Comparison of ENCODE assay signal across 8 mouse cellular contexts in the genomic region with DNA sequence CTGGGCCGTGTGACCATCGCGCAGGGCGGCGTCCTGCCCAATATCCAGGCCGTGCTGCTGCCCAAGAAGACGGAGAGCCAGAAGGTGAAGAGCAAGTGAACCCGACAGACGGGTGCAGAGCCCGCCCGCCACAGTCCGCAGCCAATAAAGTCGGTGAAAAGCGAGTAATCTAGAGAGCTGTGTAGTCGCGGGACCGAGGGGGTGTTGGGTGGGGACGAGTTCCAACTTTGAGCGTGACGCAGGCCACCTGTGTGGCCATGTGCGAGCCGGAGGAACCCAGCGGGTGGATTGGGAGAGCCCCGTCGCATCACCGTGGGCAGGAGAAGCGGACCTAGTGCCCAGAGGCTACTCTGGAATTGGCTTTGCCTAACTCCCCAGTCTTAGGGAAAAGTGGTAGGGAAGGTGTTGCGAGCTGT. TPM values are rescaled to one million over a fixed set of nuclear protein-coding genes. Genes with fewer than 3 reads are reported as not detected.
DNase-seq lines count a peak whose midpoint lies in the region; ATAC-seq and TF ChIP-seq lines count a peak whose summit lies in the region.

No protein-coding gene starts in this region.

- no peak for TF ChIP-seq CTCF in cerebellum, adult 2 months (IDR thresholded peaks at IDR 0.05; ENCODE audit: borderline replicate concordance, insufficient read depth, low read depth, low read length)

- H3K4me3 ChIP-seq in cerebellum, adult 2 months (replicated peaks; ENCODE audit: insufficient read depth, low read depth, low read length), result peak overlapping the region; percentile 59
- H3K4me3 ChIP-seq in embryonic facial prominence, embryonic 11.5 days (ENCODE audit: low read depth, low read length), result peak overlapping the region; percentile 63
- H3K4me3 ChIP-seq in heart, embryonic 16.5 days (ENCODE audit: low read length), result peak overlapping the region; percentile 93
- H3K4me3 ChIP-seq in limb, embryonic 11.5 days (ENCODE audit: low read depth, low read length), result peak overlapping the region; percentile 71
- H3K4me3 ChIP-seq in midbrain, embryonic 10.5 days, result peak overlapping the region; percentile 87

- no peaks in the 10 kb centered on the region for H3K9me3 ChIP-seq in embryonic facial prominence, embryonic 11.5 days (replicated peaks; ENCODE audit: control insufficient read depth, low read length)
- H3K9me3 ChIP-seq in heart, embryonic 16.5 days (replicated peaks; ENCODE audit: control insufficient read depth, low read length), result no peaks in the 10 kb centered on the region
- H3K9me3 ChIP-seq in limb, embryonic 11.5 days (ENCODE audit: control insufficient read depth, low read length), result no peaks in the 10 kb centered on the region
- no peaks in the 10 kb centered on the region for H3K9me3 ChIP-seq in midbrain, embryonic 10.5 days (replicated peaks)

- peak overlapping the region; percentile 93 for H3K4me2 ChIP-seq in embryonic facial prominence, embryonic 11.5 days (ENCODE audit: low read depth, low read length)
- H3K4me2 ChIP-seq in heart, embryonic 16.5 days (ENCODE audit: low read depth, low read length), result peak overlapping the region; percentile 99
- peak overlapping the region; percentile 90 for H3K4me2 ChIP-seq in limb, embryonic 11.5 days (ENCODE audit: low read depth, severe bottlenecking)

- TF ChIP-seq POLR2A in cerebellum, adult 2 months (IDR thresholded peaks at IDR 0.05; ENCODE audit: borderline replicate concordance, insufficient read depth, low read length), result no peak

- no peak overlapping the region for H3K27ac ChIP-seq in cerebellum, adult 2 months (ENCODE audit: insufficient read depth, low read length)
- no peak overlapping the region for H3K27ac ChIP-seq in embryonic facial prominence, embryonic 11.5 days (replicated peaks; ENCODE audit: low read depth, low read length)
- peak overlapping the region; percentile 29 for H3K27ac ChIP-seq in heart, embryonic 16.5 days (ENCODE audit: low read length)
- H3K27ac ChIP-seq in limb, embryonic 11.5 days (replicated peaks; ENCODE audit: low read depth, low read length), result no peak overlapping the region
- H3K27ac ChIP-seq in midbrain, embryonic 10.5 days (replicated peaks), result peak overlapping the region; percentile 85

- DNase-seq in cerebellum, adult 2 months, result no peak
- DNase-seq in cerebellum, adult 9-11 months, result no peak
- peak; percentile 39 to 54 for DNase-seq in CD8-positive naive resting alpha-beta T cell, adult 2 months (ENCODE audit: low read depth in 2 of 2, low spot score in 2 of 2)
- DNase-seq in embryonic facial prominence, embryonic 11.5 days (ENCODE audit: low spot score), result no peak
- DNase-seq in limb, embryonic 11.5 days (ENCODE audit: low spot score), result peak; percentile 44
- peak; percentile 27 for DNase-seq in midbrain, embryonic 10.5 days (ENCODE audit: low spot score)
- DNase-seq in splenic B cell, adult 2 months (ENCODE audit: low read depth, low spot score), result peak; percentile 55

- H3K4me1 ChIP-seq in cerebellum, adult 2 months (ENCODE audit: control insufficient read depth, insufficient read depth, low read length), result peaks cover 8% of the 10 kb centered on the region; the same call in 1 of the 2 replicates
- no peaks in the 10 kb centered on the region for H3K4me1 ChIP-seq in embryonic facial prominence, embryonic 11.5 days (ENCODE audit: control insufficient read depth, insufficient read depth, low read length)
- H3K4me1 ChIP-seq in heart, embryonic 16.5 days (ENCODE audit: control insufficient read depth, insufficient read depth, low read length), result peaks cover 19% of the 10 kb centered on the region
- peaks cover 2% of the 10 kb centered on the region; the same call in 1 of the 2 replicates for H3K4me1 ChIP-seq in limb, embryonic 11.5 days (ENCODE audit: control insufficient read depth, insufficient read depth, low read length)
- peaks cover 33% of the 10 kb centered on the region for H3K4me1 ChIP-seq in midbrain, embryonic 10.5 days

- no peaks in the 10 kb centered on the region for H3K27me3 ChIP-seq in cerebellum, adult 2 months (ENCODE audit: control insufficient read depth, insufficient read depth, low read length)
- no peaks in the 10 kb centered on the region for H3K27me3 ChIP-seq in embryonic facial prominence, embryonic 11.5 days (ENCODE audit: control insufficient read depth, insufficient read depth, low read length)
- no peaks in the 10 kb centered on the region for H3K27me3 ChIP-seq in heart, embryonic 16.5 days (ENCODE audit: control insufficient read depth, insufficient read depth, low read length)
- no peaks in the 10 kb centered on the region for H3K27me3 ChIP-seq in limb, embryonic 11.5 days (ENCODE audit: control insufficient read depth, insufficient read depth, low read length)
- H3K27me3 ChIP-seq in midbrain, embryonic 10.5 days (ENCODE audit: low read depth, poor library complexity, severe bottlenecking), result no peaks in the 10 kb centered on the region
- no peaks in the 10 kb centered on the region for H3K27me3 ChIP-seq in splenic B cell, adult 2 months (ENCODE audit: control insufficient read depth, insufficient read depth, low read length, poor library complexity, severe bottlenecking)

- peaks cover 4% of the 10 kb centered on the region; the same call in 1 of the 2 replicates for H3K36me3 ChIP-seq in embryonic facial prominence, embryonic 11.5 days (replicated peaks; ENCODE audit: control insufficient read depth, insufficient read depth, low read depth, low read length)
- H3K36me3 ChIP-seq in heart, embryonic 16.5 days (ENCODE audit: control insufficient read depth, insufficient read depth), result peaks cover 10% of the 10 kb centered on the region
- peaks cover 6% of the 10 kb centered on the region; the same call in 1 of the 2 replicates for H3K36me3 ChIP-seq in limb, embryonic 11.5 days (ENCODE audit: control insufficient read depth, insufficient read depth, low read length)
- H3K36me3 ChIP-seq in midbrain, embryonic 10.5 days, result peaks cover 33% of the 10 kb centered on the region
- no peaks in the 10 kb centered on the region; the same call in 1 of the 2 replicates for H3K36me3 ChIP-seq in splenic B cell, adult 2 months (ENCODE audit: control insufficient read depth, insufficient read depth, low read length, poor library complexity, severe bottlenecking)

- H3K9ac ChIP-seq in embryonic facial prominence, embryonic 11.5 days (replicated peaks; ENCODE audit: low read length), result peak overlapping the region; percentile 58
- H3K9ac ChIP-seq in heart, embryonic 16.5 days (ENCODE audit: low read length), result peak overlapping the region; percentile 88
- peak overlapping the region; percentile 55 for H3K9ac ChIP-seq in limb, embryonic 11.5 days (ENCODE audit: low read length)

- ATAC-seq in embryonic facial prominence, embryonic 11.5 days (replicated peaks; ENCODE audit: insufficient number of reproducible peaks, low FRiP score, low TSS enrichment, low read depth), result no peak
- ATAC-seq in heart, embryonic 16.5 days (replicated peaks; ENCODE audit: extremely low read depth, insufficient read depth, low FRiP score), result peak; percentile 5; the same call in 1 of the 2 replicates
- 0 out of 2 replicates have a peak, but pooled peaks have one; percentile 0 for ATAC-seq in limb, embryonic 11.5 days (ENCODE audit: insufficient number of reproducible peaks, low FRiP score, low TSS enrichment, low read depth)

- WGBS in cerebellum, adult 2 months, result 1% methylated on average over 28 of the region's 28 CpGs
- WGBS in embryonic facial prominence, embryonic 11.5 days, result under 1% methylated on average over 28 of the region's 28 CpGs
- under 1% methylated on average over 28 of the region's 28 CpGs for WGBS in heart, embryonic 16.5 days
- 1% methylated on average over 28 of the region's 28 CpGs for WGBS in limb, embryonic 11.5 days
- under 1% methylated on average over 28 of the region's 28 CpGs for WGBS in midbrain, embryonic 10.5 days

RNA-seq across cellular contexts. Expression of a gene that starts 0.6 kb away (rescaled TPM):
- polyA plus RNA-seq in cerebellum, adult 2 months (2012; rRNA removed), result 74.1 and 88.9 TPM in 2 replicates
- polyA plus RNA-seq in embryonic facial prominence, embryonic 11.5 days (2014; fragmentation: Nextera tagmentation; extraction: Ambion mirVana), result 87.8 and 89.1 TPM in 2 replicates
- 79.2 and 90.0 TPM in 2 replicates for polyA plus RNA-seq in heart, embryonic 16.5 days (2015; fragmentation: Nextera tagmentation; extraction: Ambion mirVana)
- 78.5 and 79.9 TPM in 2 replicates for polyA plus RNA-seq in limb, embryonic 11.5 days (2014; fragmentation: Nextera tagmentation; extraction: Ambion mirVana)
- 97.4 and 102 TPM in 2 replicates for polyA plus RNA-seq in midbrain, embryonic 10.5 days (2016; fragmentation: Nextera tagmentation; extraction: Ambion mirVana)

RNA-seq across cellular contexts. Expression of a gene that starts 4.4 kb away (rescaled TPM):
- polyA plus RNA-seq in cerebellum, adult 2 months (2012; rRNA removed), result 0.62 and 1.0 TPM in 2 replicates
- 0.46 and 0.56 TPM in 2 replicates for polyA plus RNA-seq in embryonic facial prominence, embryonic 11.5 days (2014; fragmentation: Nextera tagmentation; extraction: Ambion mirVana)
- polyA plus RNA-seq in heart, embryonic 16.5 days (2015; fragmentation: Nextera tagmentation; extraction: Ambion mirVana), result 0.16 and 0.20 TPM in 2 replicates
- 0.92 and 0.96 TPM in 2 replicates for polyA plus RNA-seq in limb, embryonic 11.5 days (2014; fragmentation: Nextera tagmentation; extraction: Ambion mirVana)
- polyA plus RNA-seq in midbrain, embryonic 10.5 days (2016; fragmentation: Nextera tagmentation; extraction: Ambion mirVana), result 0.52 and 0.53 TPM in 2 replicates

RNA-seq across cellular contexts. Expression of a gene that starts 18.8 kb away (rescaled TPM):
- polyA plus RNA-seq in cerebellum, adult 2 months (2012; rRNA removed), result 0.38 and 0.74 TPM in 2 replicates
- 0.96 and 1.1 TPM in 2 replicates for polyA plus RNA-seq in embryonic facial prominence, embryonic 11.5 days (2014; fragmentation: Nextera tagmentation; extraction: Ambion mirVana)
- 0.99 and 2.5 TPM in 2 replicates for polyA plus RNA-seq in heart, embryonic 16.5 days (2015; fragmentation: Nextera tagmentation; extraction: Ambion mirVana)
- 1.8 and 2.7 TPM in 2 replicates for polyA plus RNA-seq in limb, embryonic 11.5 days (2014; fragmentation: Nextera tagmentation; extraction: Ambion mirVana)
- polyA plus RNA-seq in midbrain, embryonic 10.5 days (2016; fragmentation: Nextera tagmentation; extraction: Ambion mirVana), result 1.4 and 3.5 TPM in 2 replicates

RNA-seq across cellular contexts. Expression of a gene that starts 19.4 kb away (rescaled TPM):
- polyA plus RNA-seq in cerebellum, adult 2 months (2012; rRNA removed), result 57.0 and 68.4 TPM in 2 replicates
- 140 and 146 TPM in 2 replicates for polyA plus RNA-seq in embryonic facial prominence, embryonic 11.5 days (2014; fragmentation: Nextera tagmentation; extraction: Ambion mirVana)
- 64.5 and 77.7 TPM in 2 replicates for polyA plus RNA-seq in heart, embryonic 16.5 days (2015; fragmentation: Nextera tagmentation; extraction: Ambion mirVana)
- 169 and 183 TPM in 2 replicates for polyA plus RNA-seq in limb, embryonic 11.5 days (2014; fragmentation: Nextera tagmentation; extraction: Ambion mirVana)
- polyA plus RNA-seq in midbrain, embryonic 10.5 days (2016; fragmentation: Nextera tagmentation; extraction: Ambion mirVana), result 156 and 160 TPM in 2 replicates

RNA-seq across cellular contexts. Expression of a gene that starts 26.6 kb away (rescaled TPM):
- polyA plus RNA-seq in cerebellum, adult 2 months (2012; rRNA removed), result 7.8 and 8.8 TPM in 2 replicates
- polyA plus RNA-seq in embryonic facial prominence, embryonic 11.5 days (2014; fragmentation: Nextera tagmentation; extraction: Ambion mirVana), result 0.74 and 1.2 TPM in 2 replicates
- polyA plus RNA-seq in heart, embryonic 16.5 days (2015; fragmentation: Nextera tagmentation; extraction: Ambion mirVana), result not detected in 2 replicates
- polyA plus RNA-seq in limb, embryonic 11.5 days (2014; fragmentation: Nextera tagmentation; extraction: Ambion mirVana), result not detected in 2 replicates
- 0.24 TPM in 1 of 2 replicates, not detected in the other for polyA plus RNA-seq in midbrain, embryonic 10.5 days (2016; fragmentation: Nextera tagmentation; extraction: Ambion mirVana)

Comparison
In these comparisons a context has a peak if more than half of its experiments do, and no peak if none do; other contexts are left out.
1. DNase-seq: peak in CD8-positive naive resting alpha-beta T cell, adult 2 months (2 of 2), limb, embryonic 11.5 days (single experiment), midbrain, embryonic 10.5 days (single experiment) and splenic B cell, adult 2 months (single experiment); none in cerebellum, adult 2 months (0 of 2), cerebellum, adult 9-11 months (single experiment) and embryonic facial prominence, embryonic 11.5 days (single experiment).
2. H3K27ac ChIP-seq: peak in heart, embryonic 16.5 days (single experiment) and midbrain, embryonic 10.5 days (single experiment); none in cerebellum, adult 2 months (single experiment), embryonic facial prominence, embryonic 11.5 days (single experiment) and limb, embryonic 11.5 days (single experiment).
3. Peak in every context shown above with its lines, with median percentiles within 50 percentile points of each other: H3K4me3 ChIP-seq, H3K4me2 ChIP-seq and H3K9ac ChIP-seq.